Mouse (Mus musculus) heart, embryonic 16.5 days (tissue): Measurements from ENCODE around the gene Zfp287. TPM values are rescaled to one million over a fixed set of nuclear protein-coding genes. Genes with fewer than 3 reads are reported as not detected.

Source experiments
- ATAC-seq: fragments of 200-750 bp; cut with Nextera tagmentation; replicated peaks from 2 replicates; pipeline ENCODE4 v1.8.0; 2017; ENCODE audit warnings: moderate number of reproducible peaks; ENCODE audit not compliant: insufficient read depth, low FRiP score; ENCODE audit errors: extremely low read depth
- H3K27ac ChIP-seq: fragments of 300-500 bp; sonication (generic); 2 replicates; pipeline ENCODE4 v1.5.1; 2014; ENCODE audit warnings: mild to moderate bottlenecking, low read length, control low read depth, moderate library complexity
- H3K27me3 ChIP-seq: fragments of 300-500 bp; sonication (generic); 2 replicates; pipeline ENCODE4 v1.6.1; 2014; ENCODE audit warnings: low read length, mixed read lengths; ENCODE audit not compliant: control insufficient read depth, insufficient read depth
- H3K36me3 ChIP-seq: fragments of 300-500 bp; sonication (generic); 2 replicates; pipeline ENCODE4 v1.6.1; 2014; ENCODE audit not compliant: control insufficient read depth, insufficient read depth
- H3K4me1 ChIP-seq: fragments of 300-500 bp; sonication (generic); 2 replicates; pipeline ENCODE4 v1.6.1; 2014; ENCODE audit warnings: low read length, mixed read lengths; ENCODE audit not compliant: control insufficient read depth, insufficient read depth
- H3K4me2 ChIP-seq: fragments of 300-500 bp; sonication (generic); 2 replicates; pipeline ENCODE4 v1.6.1; 2014; ENCODE audit warnings: low read depth, mild to moderate bottlenecking, control low read depth, low read length
- H3K4me3 ChIP-seq: fragments of 300-500 bp; sonication (generic); 2 replicates; pipeline ENCODE4 v1.5.1; 2014; ENCODE audit warnings: mild to moderate bottlenecking, control low read depth, low read length
- H3K9ac ChIP-seq: fragments of 300-500 bp; sonication (generic); 2 replicates; pipeline ENCODE4 v1.6.1; 2014; ENCODE audit warnings: low read length, control low read depth
- H3K9me3 ChIP-seq: fragments of 300-500 bp; sonication (generic); replicated peaks from 2 replicates; pipeline ENCODE4 v1.6.1; 2016; ENCODE audit warnings: low read length; ENCODE audit not compliant: control insufficient read depth
- WGBS: fragments of 180-500 bp; shearing (Covaris S2); extraction: QIAGEN DNeasy Blood & Tissue Kit; methylation state at CpG from one replicate; pipeline ENCODE4 v1.1.7; 2014; 5-methylcytosine and 5-hydroxymethylcytosine counted together
- polyA plus RNA-seq: library from polyadenylated mRNA; unstranded; fragments of >200 nt; fragmentation: Nextera tagmentation; extraction: Ambion mirVana; gene quantifications from 2 replicates; pipeline ENCODE4 v1.2.1, GENCODE M21; 2015

Zfp287 gene
- polyA plus RNA-seq, 1 experiment from 2014 or later = 3.9 TPM

GRCm38 (mm10) chr11:62732022-62732387 lies 300 bp upstream of the Zfp287 start:
- Histone ChIP-seq H3K36me3 (no peaks in the 10 kb centered on the region), H3K9ac (peak overlapping the region; percentile 86), H3K4me3 (peak overlapping the region; percentile 83), H3K4me1 (peaks cover 5% of the 10 kb centered on the region; the same call in 1 of the 2 replicates), H3K27me3 (no peaks in the 10 kb centered on the region), H3K9me3 (no peaks in the 10 kb centered on the region), H3K27ac (no peak overlapping the region), H3K4me2 (peak overlapping the region; percentile 95)
- no peak for ATAC-seq
- 23% methylated on average over 5 of the region's 5 CpGs for WGBS

DNA sequence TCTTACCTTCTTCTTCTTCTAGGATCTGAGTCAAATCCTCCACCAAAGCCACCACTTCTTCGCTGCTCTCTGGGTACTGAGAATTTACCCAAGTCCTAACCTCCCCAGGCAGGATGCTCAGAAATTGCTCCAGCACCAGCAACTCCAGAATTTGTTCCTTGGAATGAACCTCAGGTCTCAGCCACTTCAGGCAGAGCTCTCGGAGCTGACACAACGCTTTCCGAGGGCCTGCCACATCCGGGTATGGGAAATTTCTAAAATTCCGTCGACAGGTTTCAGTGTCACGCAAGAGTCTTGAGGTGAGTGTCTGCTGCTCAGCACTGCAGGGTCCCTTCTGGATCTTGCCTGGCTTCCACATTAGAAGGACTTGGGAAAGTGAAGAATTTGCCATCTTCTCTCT lies 3.4 kb downstream of the Zfp287 start:
- Histone ChIP-seq H3K9me3 (no peaks in the 10 kb centered on the region), H3K27me3 (no peaks in the 10 kb centered on the region), H3K4me1 (peaks cover 5% of the 10 kb centered on the region; the same call in 1 of the 2 replicates), H3K27ac (no peak overlapping the region), H3K9ac (no peak overlapping the region), H3K4me2 (no peak overlapping the region), H3K4me3 (no peak overlapping the region), H3K36me3 (no peaks in the 10 kb centered on the region)
- WGBS = 77% methylated on average over 8 of the region's 8 CpGs
- ATAC-seq = no peak

- Histone ChIP-seq H3K4me1 (no peaks in the 10 kb centered on the region), H3K4me3 (no peak overlapping the region), H3K36me3 (peaks cover 17% of the 10 kb centered on the region), H3K9me3 (no peaks in the 10 kb centered on the region), H3K27me3 (no peaks in the 10 kb centered on the region), H3K4me2 (no peak overlapping the region), H3K9ac (no peak overlapping the region), H3K27ac (no peak overlapping the region)
- peak; percentile 41; the same call in 1 of the 2 replicates for ATAC-seq
- 60% methylated on average over 5 of the region's 5 CpGs for WGBS
Measured at GRCm38 (mm10) chr11:62710657-62711056, 21.0 kb downstream of the Zfp287 start.

- Histone ChIP-seq H3K27ac (no peak overlapping the region), H3K9ac (no peak overlapping the region), H3K4me3 (no peak overlapping the region), H3K27me3 (no peaks in the 10 kb centered on the region), H3K4me2 (no peak overlapping the region), H3K36me3 (peaks cover 3% of the 10 kb centered on the region; the same call in 1 of the 2 replicates), H3K4me1 (no peaks in the 10 kb centered on the region), H3K9me3 (no peaks in the 10 kb centered on the region)
- no peak for ATAC-seq
- WGBS = 62% methylated on average over 7 of the region's 7 CpGs
Measured at GRCm38 (mm10) chr11:62708252-62708651, 23.5 kb downstream of the Zfp287 start.

GRCm38 (mm10) chr11:62706141-62706540 lies 25.6 kb downstream of the Zfp287 start:
- Histone ChIP-seq H3K9ac (no peak overlapping the region), H3K27me3 (no peaks in the 10 kb centered on the region), H3K9me3 (no peaks in the 10 kb centered on the region), H3K4me1 (no peaks in the 10 kb centered on the region), H3K4me2 (no peak overlapping the region), H3K36me3 (no peaks in the 10 kb centered on the region), H3K4me3 (no peak overlapping the region), H3K27ac (no peak overlapping the region)
- no peak for ATAC-seq
- WGBS = 90% methylated on average over 2 of the region's 2 CpGs

GRCm38 (mm10) chr11:62701218-62701617 lies 30.5 kb downstream of the Zfp287 start:
- ATAC-seq = no peak
- H3K9me3 ChIP-seq = no peaks in the 10 kb centered on the region
- H3K4me1 ChIP-seq = no peaks in the 10 kb centered on the region
- H3K9ac ChIP-seq = no peak overlapping the region
- no peak overlapping the region for H3K4me2 ChIP-seq
- no peak overlapping the region for H3K27ac ChIP-seq
- no peaks in the 10 kb centered on the region for H3K27me3 ChIP-seq
- no peak overlapping the region for H3K4me3 ChIP-seq
- no peaks in the 10 kb centered on the region for H3K36me3 ChIP-seq
- WGBS = 77% methylated on average over 1 of the region's 1 CpGs

DNA sequence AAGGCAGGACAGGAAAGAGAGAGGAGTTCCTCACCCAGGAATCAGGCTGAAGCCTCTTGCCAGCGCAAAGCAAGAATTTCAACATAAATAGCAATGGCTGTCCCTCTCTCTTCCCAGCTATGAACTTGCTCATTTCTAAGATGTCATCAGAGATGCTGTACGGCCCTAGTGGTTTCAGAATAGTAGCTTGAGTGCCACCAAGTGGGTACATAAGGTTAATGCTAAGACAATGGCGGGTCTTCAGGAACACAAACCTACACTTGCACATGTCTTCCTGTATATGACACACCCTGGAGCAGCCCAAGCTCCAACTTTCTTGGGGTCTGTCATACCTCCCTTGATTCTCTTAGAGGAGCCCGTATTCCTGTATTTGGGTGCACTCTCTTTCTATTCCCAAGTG lies 32.0 kb downstream of the Zfp287 start:
- ATAC-seq = no peak
- no peak overlapping the region for H3K27ac ChIP-seq
- no peaks in the 10 kb centered on the region for H3K27me3 ChIP-seq
- no peak overlapping the region for H3K4me3 ChIP-seq
- H3K9me3 ChIP-seq = no peaks in the 10 kb centered on the region; the same call in 1 of the 2 replicates
- no peak overlapping the region for H3K4me2 ChIP-seq
- no peaks in the 10 kb centered on the region for H3K4me1 ChIP-seq
- no peaks in the 10 kb centered on the region for H3K36me3 ChIP-seq
- no peak overlapping the region for H3K9ac ChIP-seq
- 56% methylated on average over 4 of the region's 4 CpGs for WGBS

GRCm38 (mm10) chr11:62695126-62695525 lies 36.6 kb downstream of the Zfp287 start:
- no peak for ATAC-seq
- Histone ChIP-seq H3K4me1 (no peaks in the 10 kb centered on the region), H3K4me3 (no peak overlapping the region), H3K36me3 (no peaks in the 10 kb centered on the region), H3K27ac (no peak overlapping the region), H3K4me2 (no peak overlapping the region), H3K9me3 (no peaks in the 10 kb centered on the region; the same call in none of the 2 replicates), H3K27me3 (no peaks in the 10 kb centered on the region), H3K9ac (no peak overlapping the region)
- 91% methylated on average over 8 of the region's 8 CpGs for WGBS

- Histone ChIP-seq H3K4me3 (no peak overlapping the region), H3K27ac (no peak overlapping the region), H3K9me3 (no peaks in the 10 kb centered on the region; the same call in none of the 2 replicates), H3K36me3 (no peaks in the 10 kb centered on the region), H3K27me3 (no peaks in the 10 kb centered on the region), H3K9ac (no peak overlapping the region), H3K4me1 (no peaks in the 10 kb centered on the region), H3K4me2 (no peak overlapping the region)
- peak; percentile 78 for ATAC-seq
- 26% methylated on average over 9 of the region's 11 CpGs for WGBS
Measured at GRCm38 (mm10) chr11:62693299-62694184, 38.2 kb downstream of the Zfp287 start.
